Mouse (Mus musculus): ENCODE measurements around the gene Wdr91.

DNA sequence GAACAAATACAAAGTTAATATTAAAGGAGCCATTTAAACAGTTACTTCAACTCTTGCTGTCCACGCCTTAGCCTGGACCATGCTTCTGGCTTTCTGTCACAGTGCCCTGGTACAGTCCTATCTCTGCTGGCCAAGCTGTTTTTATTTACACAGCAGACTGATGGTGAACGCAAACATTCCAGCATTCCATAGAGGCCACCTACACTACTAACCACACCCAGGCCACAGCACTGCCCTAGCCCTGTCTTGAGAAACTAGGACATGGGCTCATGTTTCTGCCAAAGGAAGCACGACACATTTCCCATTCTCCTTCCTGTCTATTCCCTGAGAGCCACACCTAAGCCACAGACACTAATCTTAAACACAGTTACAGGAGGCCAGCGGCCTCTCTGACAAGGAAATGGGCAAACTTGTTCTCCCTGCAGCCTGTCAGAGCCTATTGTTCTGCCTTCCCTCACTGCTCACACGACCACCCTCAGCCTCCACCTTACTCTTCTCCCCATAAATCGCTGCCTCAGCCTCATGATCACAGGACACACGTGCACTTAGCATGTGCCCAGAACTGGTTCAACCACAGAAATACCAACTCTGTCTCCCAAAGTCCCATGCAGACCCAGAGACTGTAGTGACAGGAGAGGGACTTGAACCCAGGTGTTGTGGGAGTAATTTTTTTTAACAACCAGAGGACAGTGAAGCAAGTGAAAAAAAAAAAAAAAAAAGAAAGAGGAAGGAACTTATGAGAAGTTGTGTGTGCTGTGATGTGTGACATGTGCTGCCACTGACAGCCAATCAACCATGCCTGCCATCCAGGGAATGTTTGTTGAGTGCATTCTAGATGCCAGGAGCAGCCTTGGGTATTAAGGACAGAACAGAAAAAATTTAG is 44.7 kb downstream of the Wdr91 start:
- TF ChIP-seq CTCF (IDR thresholded peaks at IDR 0.05; ENCODE audit: low read depth, low read length), result no peak
- TF ChIP-seq GATA1 (IDR thresholded peaks at IDR 0.05; ENCODE audit: borderline replicate concordance, low read length), result no peak

Measured in G1E (cell line).